Mouse (Mus musculus) stomach, postnatal 0 days (tissue): ENCODE results near the gene Slc24a4.

Experiments
- CTCF ChIP-seq: IDR thresholded peaks from 2 replicates; pipeline ENCODE4 v1.5.1; 2016; ENCODE audit warnings: antibody characterized with exemption, low read depth, mild to moderate bottlenecking, moderate library complexity
- EP300 ChIP-seq: optimal IDR thresholded peaks from 2 replicates; pipeline ENCODE3; 2016; ENCODE audit warnings: antibody characterized with exemption

- no peak for TF ChIP-seq EP300
- no peak for TF ChIP-seq CTCF
Observed at GRCm38 (mm10) chr12:102309800-102310195, 181.3 kb downstream of the Slc24a4 start.
